Mouse (Mus musculus) intestine, postnatal 0 days (tissue): Measurements from ENCODE around the gene Slc44a4. TPM values are rescaled to one million over a fixed set of nuclear protein-coding genes. Genes with fewer than 3 reads are reported as not detected.
A peak's percentile ranks its signal among the peaks of the same experiment; 100 is the strongest.
"Not testable (repeated sequence)": the region's sequence is repeated elsewhere in the genome, so short reads cannot be mapped to it uniquely, and the experiment has no call there.

ENCODE experiments used
- ATAC-seq: fragments of 200-750 bp; cut with Nextera tagmentation; 2 replicates; pipeline ENCODE4 v1.8.0; 2017; ENCODE audit warnings: mild to moderate bottlenecking, moderate TSS enrichment, moderate library complexity
- H3K27ac ChIP-seq: fragments of 300-500 bp; sonication (generic); 2 replicates; pipeline ENCODE4 v1.5.1; 2014; ENCODE audit warnings: mild to moderate bottlenecking, low read depth, low read length, moderate library complexity
- H3K27me3 ChIP-seq: fragments of 300-500 bp; sonication (generic); replicated peaks from 2 replicates; pipeline ENCODE4 v1.6.1; 2014; ENCODE audit warnings: low read length, mixed read lengths; ENCODE audit not compliant: control insufficient read depth, insufficient read depth
- H3K36me3 ChIP-seq: fragments of 300-500 bp; sonication (generic); 2 replicates; pipeline ENCODE4 v1.6.1; 2014; ENCODE audit warnings: mild to moderate bottlenecking, moderate library complexity; ENCODE audit not compliant: control insufficient read depth, insufficient read depth
- H3K4me1 ChIP-seq: fragments of 300-500 bp; sonication (generic); replicated peaks from 2 replicates; pipeline ENCODE4 v1.6.1; 2014; ENCODE audit warnings: antibody characterized with exemption, low read length, mixed read lengths; ENCODE audit not compliant: control insufficient read depth, insufficient read depth
- H3K4me2 ChIP-seq: fragments of 300-500 bp; sonication (generic); replicated peaks from 2 replicates; pipeline ENCODE4 v1.6.1; 2014; ENCODE audit warnings: low read depth, mild to moderate bottlenecking, moderate library complexity
- H3K4me3 ChIP-seq: fragments of 300-500 bp; sonication (generic); 2 replicates; pipeline ENCODE4 v1.5.1; 2014; ENCODE audit warnings: low read depth, low read length
- H3K9ac ChIP-seq: fragments of 300-500 bp; sonication (generic); 2 replicates; pipeline ENCODE4 v1.6.1; 2014; ENCODE audit warnings: mild to moderate bottlenecking, low read depth, low read length
- H3K9me3 ChIP-seq: fragments of 300-500 bp; sonication (generic); 2 replicates; pipeline ENCODE4 v1.6.1; 2016; ENCODE audit warnings: mixed run types; ENCODE audit not compliant: control insufficient read depth
- CTCF ChIP-seq: sonication (generic); IDR thresholded peaks from 2 replicates; pipeline ENCODE4 v1.5.1; 2016; ENCODE audit warnings: low read depth, mild to moderate bottlenecking, control low read depth, antibody characterized with exemption, moderate library complexity
- WGBS: fragments of 180-500 bp; shearing (Covaris S2); extraction: QIAGEN DNeasy Blood & Tissue Kit; methylation state at CpG from one replicate; pipeline ENCODE4 v1.1.7; 2014; 5-methylcytosine and 5-hydroxymethylcytosine counted together
- polyA plus RNA-seq: library from polyadenylated mRNA; unstranded; fragments of >200 nt; fragmentation: Nextera tagmentation; extraction: Ambion mirVana; gene quantifications from 2 replicates; pipeline ENCODE4 v1.2.1, GENCODE M21; 2015

The Slc44a4 gene
- polyA plus RNA-seq, 1 experiment from 2014 or later = 119 TPM

- H3K27ac ChIP-seq, H3K9me3 ChIP-seq, H3K4me1 ChIP-seq, H3K36me3 ChIP-seq, H3K9ac ChIP-seq: not testable (repeated sequence)
- H3K4me3 ChIP-seq = peak within 1 kb of the TSS; percentile 28
- peak; percentile 95 for ATAC-seq
- H3K27me3 ChIP-seq = peaks cover 15% of the 10 kb centered on the region
- WGBS = under 1% methylated on average over 29 of the region's 33 CpGs
- peak within 1 kb of the TSS; percentile 64 for H3K4me2 ChIP-seq
Observed at GRCm38 (mm10) chr17:34972069-34972749, 57.9 kb downstream of the Slc44a4 start, which contains the start of the genes Hspa1a and Hspa1l. TSS of gene Hspa1a (minus strand) at chr17:34972156. TSS of gene Hspa1l (plus strand) at chr17:34972703.

DNA sequence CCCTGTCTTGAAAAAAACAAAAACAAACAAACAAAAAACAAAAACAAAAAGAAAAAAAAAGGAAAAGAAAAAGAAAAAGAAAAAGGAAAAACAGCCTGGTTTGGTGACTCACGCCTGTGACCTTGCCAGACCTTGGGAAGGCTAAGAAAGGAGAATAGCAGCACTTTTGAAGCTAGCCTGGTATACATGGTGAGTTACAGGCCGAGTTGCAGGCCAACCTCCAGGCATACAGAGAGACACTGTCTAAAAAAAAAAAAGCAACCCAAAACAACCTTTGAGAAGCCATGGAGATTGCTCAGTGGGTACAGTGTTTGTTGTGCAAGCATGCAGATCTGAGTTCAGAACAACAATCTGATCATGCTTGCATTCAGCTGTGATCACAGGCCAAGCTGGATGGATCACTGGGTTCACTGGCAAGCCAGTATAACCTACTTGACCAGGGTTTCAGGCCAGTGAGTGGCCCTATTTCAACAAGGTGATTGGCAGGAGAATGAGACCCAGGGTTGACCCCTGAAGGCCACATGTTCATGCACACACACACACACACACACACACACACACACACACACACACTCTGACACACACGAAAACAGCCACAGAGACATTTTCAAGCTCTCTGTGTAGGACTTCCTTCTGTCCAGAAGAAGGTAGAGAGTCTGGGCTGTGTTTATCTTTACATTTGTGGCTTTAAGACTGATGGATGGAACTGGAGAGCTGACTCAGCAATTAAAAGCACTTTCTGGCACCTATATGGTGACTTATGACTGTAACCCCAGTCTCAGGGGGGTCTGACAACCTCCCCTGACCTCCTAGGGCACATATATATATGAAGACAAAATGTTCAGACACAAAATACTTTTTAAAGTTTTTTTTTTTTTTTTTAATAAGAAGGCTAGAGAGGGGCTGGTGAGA lies 61.6 kb downstream of the Slc44a4 start:
- no peak for TF ChIP-seq CTCF
- no peak overlapping the region for H3K9ac ChIP-seq
- no peak overlapping the region for H3K4me3 ChIP-seq
- no peak overlapping the region for H3K4me2 ChIP-seq
- H3K27ac ChIP-seq = no peak overlapping the region
- 78% methylated on average over 3 of the region's 3 CpGs for WGBS
- H3K9me3 ChIP-seq = no peaks in the 10 kb centered on the region
- H3K36me3 ChIP-seq = no peaks in the 10 kb centered on the region
- 0 out of 2 replicates have a peak, but pooled peaks cover 6% of the 10 kb centered on the region for H3K4me1 ChIP-seq
- ATAC-seq = no peak
- H3K27me3 ChIP-seq = no peaks in the 10 kb centered on the region

GRCm38 (mm10) chr17:34977000-34977399 lies 62.7 kb downstream of the Slc44a4 start:
- H3K9ac ChIP-seq = no peak overlapping the region
- H3K4me1 ChIP-seq = 0 out of 2 replicates have a peak, but pooled peaks cover 6% of the 10 kb centered on the region
- H3K27ac ChIP-seq = no peak overlapping the region
- 94% methylated on average over 20 of the region's 20 CpGs for WGBS
- H3K27me3 ChIP-seq = no peaks in the 10 kb centered on the region
- TF ChIP-seq CTCF = no peak
- H3K36me3 ChIP-seq = no peaks in the 10 kb centered on the region
- no peaks in the 10 kb centered on the region for H3K9me3 ChIP-seq
- no peak for ATAC-seq
- H3K4me2 ChIP-seq = no peak overlapping the region
- H3K4me3 ChIP-seq = no peak overlapping the region

DNA sequence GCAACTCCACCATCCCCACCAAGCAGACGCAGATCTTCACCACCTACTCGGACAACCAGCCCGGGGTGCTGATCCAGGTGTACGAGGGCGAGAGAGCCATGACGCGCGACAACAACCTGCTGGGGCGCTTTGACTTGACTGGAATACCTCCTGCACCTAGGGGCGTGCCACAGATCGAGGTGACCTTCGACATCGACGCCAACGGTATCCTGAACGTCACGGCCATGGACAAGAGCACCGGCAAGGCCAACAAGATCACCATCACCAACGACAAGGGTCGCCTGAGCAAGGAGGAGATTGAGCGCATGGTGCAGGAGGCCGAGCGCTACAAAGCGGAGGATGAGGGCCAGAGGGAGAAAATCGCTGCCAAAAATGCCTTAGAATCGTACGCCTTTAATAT lies 64.0 kb downstream of the Slc44a4 start:
- TF ChIP-seq CTCF = no peak
- H3K36me3 ChIP-seq = no peaks in the 10 kb centered on the region
- no peak overlapping the region for H3K4me2 ChIP-seq
- no peak overlapping the region for H3K27ac ChIP-seq
- no peaks in the 10 kb centered on the region for H3K9me3 ChIP-seq
- H3K9ac ChIP-seq = no peak overlapping the region
- H3K4me3 ChIP-seq = no peak overlapping the region
- ATAC-seq = no peak
- WGBS = 89% methylated on average over 27 of the region's 27 CpGs
- no peaks in the 10 kb centered on the region for H3K4me1 ChIP-seq
- no peaks in the 10 kb centered on the region for H3K27me3 ChIP-seq

GRCm38 (mm10) chr17:34979631-34980030 lies 65.4 kb downstream of the Slc44a4 start:
- WGBS = 67% methylated on average over 4 of the region's 4 CpGs
- no peaks in the 10 kb centered on the region for H3K27me3 ChIP-seq
- no peak overlapping the region for H3K4me2 ChIP-seq
- no peak overlapping the region for H3K9ac ChIP-seq
- no peaks in the 10 kb centered on the region for H3K4me1 ChIP-seq
- H3K9me3 ChIP-seq = no peaks in the 10 kb centered on the region
- no peak overlapping the region for H3K4me3 ChIP-seq
- no peak for TF ChIP-seq CTCF
- H3K27ac ChIP-seq = no peak overlapping the region
- ATAC-seq = no peak
- H3K36me3 ChIP-seq = no peaks in the 10 kb centered on the region

Other genes with a start within 250 kb of the Slc44a4 start
- 1.4 and 1.9 TPM in 2 replicates for gene Tnxb, start 243.9 kb upstream of the Slc44a4 start, polyA plus RNA-seq
- gene C4b, start 170.6 kb upstream of the Slc44a4 start, polyA plus RNA-seq = 1.2 and 1.6 TPM in 2 replicates
- 0.18 and 0.25 TPM in 2 replicates for gene Cyp21a1, start 109.9 kb upstream of the Slc44a4 start, polyA plus RNA-seq
- gene Stk19, start 77.5 kb upstream of the Slc44a4 start, polyA plus RNA-seq = 29.1 and 34.0 TPM in 2 replicates
- 42.5 and 44.2 TPM in 2 replicates for gene Dxo, start 77.4 kb upstream of the Slc44a4 start, polyA plus RNA-seq
- gene Skiv2l, start 64.3 kb upstream of the Slc44a4 start, polyA plus RNA-seq = 18.3 and 20.8 TPM in 2 replicates
- gene Nelfe, start 64.1 kb upstream of the Slc44a4 start, polyA plus RNA-seq = 55.7 and 57.8 TPM in 2 replicates
- 84.8 and 94.9 TPM in 2 replicates for gene Cfb, start 51.9 kb upstream of the Slc44a4 start, polyA plus RNA-seq
- gene Zbtb12, start 35.0 kb upstream of the Slc44a4 start, polyA plus RNA-seq = 0.74 and 1.1 TPM in 2 replicates
- gene Gm20547, start 32.4 kb upstream of the Slc44a4 start, polyA plus RNA-seq = not detected in 2 replicates
- gene C2, start 16.2 kb upstream of the Slc44a4 start, polyA plus RNA-seq = 60.3 and 66.2 TPM in 2 replicates
- 35.8 and 40.3 TPM in 2 replicates for gene Ehmt2, start 16.0 kb upstream of the Slc44a4 start, polyA plus RNA-seq
- 522 and 580 TPM in 2 replicates for gene Neu1, start 16.8 kb downstream of the Slc44a4 start, polyA plus RNA-seq
- gene Hspa1b, start 44.8 kb downstream of the Slc44a4 start, polyA plus RNA-seq = 0.64 and 1.1 TPM in 2 replicates
- gene Gm20481, start 55.4 kb downstream of the Slc44a4 start, polyA plus RNA-seq = 0.43 TPM in 1 of 2 replicates, not detected in the other
- gene Hspa1a, start 57.7 kb downstream of the Slc44a4 start, polyA plus RNA-seq = 6.4 and 6.5 TPM in 2 replicates
- 0.22 and 0.25 TPM in 2 replicates for gene Hspa1l, start 58.2 kb downstream of the Slc44a4 start, polyA plus RNA-seq
- gene Lsm2, start 67.4 kb downstream of the Slc44a4 start, polyA plus RNA-seq = 70.6 and 76.6 TPM in 2 replicates
- 74.0 and 84.2 TPM in 2 replicates for gene Vars, start 86.5 kb downstream of the Slc44a4 start, polyA plus RNA-seq
- 0.12 and 0.20 TPM in 2 replicates for gene Vwa7, start 102.1 kb downstream of the Slc44a4 start, polyA plus RNA-seq
- gene Sapcd1, start 113.5 kb downstream of the Slc44a4 start, polyA plus RNA-seq = 3.2 and 4.6 TPM in 2 replicates
- gene Msh5, start 132.3 kb downstream of the Slc44a4 start, polyA plus RNA-seq = 1.4 and 3.0 TPM in 2 replicates
- gene Clic1, start 135.5 kb downstream of the Slc44a4 start, polyA plus RNA-seq = 290 and 312 TPM in 2 replicates
- gene Ddah2, start 144.6 kb downstream of the Slc44a4 start, polyA plus RNA-seq = 62.0 and 68.3 TPM in 2 replicates
- 0.12 TPM in 1 of 2 replicates, not detected in the other for gene Ly6g6c, start 150.9 kb downstream of the Slc44a4 start, polyA plus RNA-seq
- 0.13 and 0.17 TPM in 2 replicates for gene Mpig6b, start 151.7 kb downstream of the Slc44a4 start, polyA plus RNA-seq
- 2.2 TPM in 2 replicates for gene Ly6g6e, start 162.4 kb downstream of the Slc44a4 start, polyA plus RNA-seq
- 3.8 and 4.9 TPM in 2 replicates for gene Ly6g6d, start 163.6 kb downstream of the Slc44a4 start, polyA plus RNA-seq
- gene Ly6g6f, start 171.1 kb downstream of the Slc44a4 start, polyA plus RNA-seq = not detected in 2 replicates
- gene Abhd16a, start 174.8 kb downstream of the Slc44a4 start, polyA plus RNA-seq = 101 and 103 TPM in 2 replicates
- gene Ly6g5c, start 193.8 kb downstream of the Slc44a4 start, polyA plus RNA-seq = not detected in 2 replicates
- 0.46 and 0.59 TPM in 2 replicates for gene Ly6g5b, start 201.0 kb downstream of the Slc44a4 start, polyA plus RNA-seq
- 15.0 and 16.6 TPM in 2 replicates for gene Gpank1, start 207.0 kb downstream of the Slc44a4 start, polyA plus RNA-seq
- gene Csnk2b, start 207.6 kb downstream of the Slc44a4 start, polyA plus RNA-seq = 262 and 264 TPM in 2 replicates
- gene D17H6S53E, start 211.9 kb downstream of the Slc44a4 start, polyA plus RNA-seq = 26.3 and 29.7 TPM in 2 replicates
- gene Apom, start 217.6 kb downstream of the Slc44a4 start, polyA plus RNA-seq = 18.3 and 22.5 TPM in 2 replicates
- gene Bag6, start 220.7 kb downstream of the Slc44a4 start, polyA plus RNA-seq = 37.4 and 46.0 TPM in 2 replicates